Mouse (Mus musculus) limb, embryonic 11.5 days (tissue): ENCODE data around the gene Slc22a29. TPM values are rescaled to one million over a fixed set of nuclear protein-coding genes. Genes with fewer than 3 reads are reported as not detected.
"Not testable (repeated sequence)": the region's sequence is repeated elsewhere in the genome, so short reads cannot be mapped to it uniquely, and the experiment has no call there.

Experiments used
- ATAC-seq: fragments of 200-750 bp; cut with Nextera tagmentation; 2 replicates; pipeline ENCODE4 v1.8.0; 2017; ENCODE audit warnings: low read depth; ENCODE audit not compliant: insufficient number of reproducible peaks, low FRiP score, low TSS enrichment
- DNase-seq: peaks from one replicate; pipeline ENCODE4 v3.0.0-alpha.2; 2015; ENCODE audit warnings: low spot score
- H3K27ac ChIP-seq: fragments of 300-500 bp; sonication (generic); replicated peaks from 2 replicates; pipeline ENCODE4 v1.5.1; 2014; ENCODE audit warnings: low read depth, mild to moderate bottlenecking, low read length
- H3K27me3 ChIP-seq: fragments of 300-500 bp; sonication (generic); 2 replicates; pipeline ENCODE4 v1.6.1; 2014; ENCODE audit warnings: mild to moderate bottlenecking, low read length, mixed read lengths; ENCODE audit not compliant: control insufficient read depth, insufficient read depth
- H3K36me3 ChIP-seq: fragments of 300-500 bp; sonication (generic); 2 replicates; pipeline ENCODE4 v1.6.1; 2014; ENCODE audit warnings: mild to moderate bottlenecking, low read length, moderate library complexity, mixed read lengths; ENCODE audit not compliant: control insufficient read depth, insufficient read depth
- H3K4me1 ChIP-seq: fragments of 300-500 bp; sonication (generic); 2 replicates; pipeline ENCODE4 v1.6.1; 2014; ENCODE audit warnings: low read length, mixed read lengths; ENCODE audit not compliant: control insufficient read depth, insufficient read depth
- H3K4me2 ChIP-seq: fragments of 300-500 bp; sonication (generic); 2 replicates; pipeline ENCODE4 v1.6.1; 2014; ENCODE audit warnings: low read depth, mild to moderate bottlenecking, moderate library complexity; ENCODE audit not compliant: severe bottlenecking
- H3K4me3 ChIP-seq: fragments of 300-500 bp; sonication (generic); 2 replicates; pipeline ENCODE4 v1.5.1; 2014; ENCODE audit warnings: low read depth, low read length
- H3K9ac ChIP-seq: fragments of 300-500 bp; sonication (generic); 2 replicates; pipeline ENCODE4 v1.6.1; 2014; ENCODE audit warnings: mild to moderate bottlenecking, low read length
- H3K9me3 ChIP-seq: fragments of 300-500 bp; sonication (generic); 2 replicates; pipeline ENCODE4 v1.6.1; 2016; ENCODE audit warnings: low read length; ENCODE audit not compliant: control insufficient read depth
- WGBS: fragments of 180-500 bp; shearing (Covaris S2); extraction: QIAGEN DNeasy Blood & Tissue Kit; methylation state at CpG from one replicate; pipeline ENCODE4 v1.1.7; 2014; 5-methylcytosine and 5-hydroxymethylcytosine counted together
- polyA plus RNA-seq: library from polyadenylated mRNA; unstranded; fragments of >200 nt; fragmentation: Nextera tagmentation; extraction: Ambion mirVana; gene quantifications from 2 replicates; pipeline ENCODE4 v1.2.1, GENCODE M21; 2014

The Slc22a29 gene
- polyA plus RNA-seq: not detected in 2 replicates

DNA sequence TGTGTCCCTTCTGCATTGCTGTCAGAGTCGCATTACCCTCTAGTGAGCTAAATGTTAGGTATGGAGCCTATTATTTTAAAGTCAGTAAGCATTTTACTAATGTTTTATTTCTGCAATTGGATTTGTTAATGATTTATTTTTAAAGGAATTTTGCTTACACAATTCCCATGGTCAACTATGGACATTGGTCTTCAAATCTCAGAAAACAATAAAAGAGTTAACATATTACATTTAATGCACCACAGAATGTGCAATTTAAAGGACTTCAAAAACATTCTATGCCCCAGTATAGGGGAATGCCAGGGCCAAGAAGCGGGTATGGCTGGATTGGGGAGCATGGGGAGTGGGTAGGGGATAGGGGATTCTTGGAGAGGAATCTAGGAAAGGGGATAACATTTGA lies at the start of gene Slc22a29:
Gene Slc22a29, minus strand, starts transcription at position 101 of the 400 bp plus-strand sequence.
- no peaks in the 10 kb centered on the region for H3K4me1 ChIP-seq
- no peak within 1 kb of the TSS for H3K9ac ChIP-seq
- DNase-seq (no peak), ATAC-seq (no peak)
- no peak within 1 kb of the TSS for H3K4me2 ChIP-seq
- H3K36me3 ChIP-seq: no peaks in the 10 kb centered on the region
- no peaks in the 10 kb centered on the region for H3K9me3 ChIP-seq
- no peak within 1 kb of the TSS for H3K27ac ChIP-seq
- WGBS: 84% methylated on average over 2 of the region's 2 CpGs
- H3K27me3 ChIP-seq: no peaks in the 10 kb centered on the region
- H3K4me3 ChIP-seq: no peak within 1 kb of the TSS

GRCm38 (mm10) chr19:8265324-8265723 lies 46.6 kb upstream of the Slc22a29 start:
- ATAC-seq (no peak), DNase-seq (no peak)
- Histone ChIP-seq H3K36me3 (no peaks in the 10 kb centered on the region), H3K27me3 (no peaks in the 10 kb centered on the region), H3K4me1 (no peaks in the 10 kb centered on the region), H3K27ac (no peak overlapping the region), H3K4me2 (no peak overlapping the region), H3K9ac (no peak overlapping the region), H3K9me3 (no peaks in the 10 kb centered on the region), H3K4me3 (no peak overlapping the region)
- WGBS: 86% methylated on average over 3 of the region's 3 CpGs

GRCm38 (mm10) chr19:8252705-8253037 lies 34.0 kb upstream of the Slc22a29 start:
- ATAC-seq (peak; percentile 67; the same call in 1 of the 2 replicates), DNase-seq (no peak)
- H3K4me3 ChIP-seq: peak overlapping the region; percentile 40
- H3K27ac ChIP-seq: peak overlapping the region; percentile 49; the same call in 1 of the 2 replicates
- H3K4me2 ChIP-seq: peak overlapping the region; percentile 48
- H3K4me1 ChIP-seq: no peaks in the 10 kb centered on the region
- H3K9ac ChIP-seq: peak overlapping the region; percentile 65
- no peaks in the 10 kb centered on the region for H3K36me3 ChIP-seq
- no peaks in the 10 kb centered on the region for H3K27me3 ChIP-seq
- WGBS: 26% methylated on average over 3 of the region's 3 CpGs
- peaks cover 2% of the 10 kb centered on the region; the same call in 1 of the 2 replicates for H3K9me3 ChIP-seq

DNA sequence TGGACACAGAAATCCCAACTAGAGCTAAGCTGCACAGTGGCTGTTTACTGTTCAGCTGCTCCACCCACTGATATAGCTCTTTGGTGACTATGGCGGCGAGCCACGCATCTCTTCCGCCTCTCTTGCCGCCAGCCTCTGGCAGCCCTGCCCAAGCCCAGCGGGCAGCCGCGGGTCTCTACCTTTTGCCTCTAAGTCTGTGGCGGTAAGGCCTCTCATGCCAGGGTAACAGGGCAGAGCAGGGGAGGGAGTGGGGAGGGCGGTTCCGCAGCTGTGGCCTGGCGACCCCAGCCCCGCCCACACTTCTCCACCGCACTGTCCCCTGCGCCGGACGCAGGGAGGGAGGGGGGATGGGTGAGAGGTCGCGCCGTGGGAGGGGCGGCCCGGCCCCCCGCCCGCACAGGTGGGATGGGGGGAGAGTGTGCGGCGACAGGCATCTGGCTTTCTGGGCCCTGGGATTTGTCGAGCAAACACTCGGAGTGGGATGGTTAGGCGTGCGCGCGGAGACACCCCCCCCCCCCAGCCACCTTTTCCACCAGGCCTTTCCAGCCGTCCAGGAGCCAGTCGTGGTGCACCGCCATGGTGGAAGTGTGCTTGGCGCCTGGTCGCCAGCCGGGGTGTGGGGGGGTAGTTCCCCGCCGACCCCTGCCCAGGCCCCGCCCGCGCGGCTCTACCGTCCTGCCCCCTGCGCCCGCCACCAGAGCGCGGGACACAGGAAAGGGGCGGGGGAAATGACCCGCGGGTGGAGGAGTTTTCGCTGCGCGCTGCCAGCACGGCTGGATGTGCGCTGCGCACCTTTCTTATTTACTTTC lies 33.4 kb upstream of the Slc22a29 start:
- Histone ChIP-seq H3K9ac (peak overlapping the region; percentile 65), H3K27ac (peak overlapping the region; percentile 49), H3K9me3 (peaks cover 2% of the 10 kb centered on the region; the same call in 1 of the 2 replicates), H3K4me2 (peak overlapping the region; percentile 48), H3K4me3 (peak overlapping the region; percentile 40), H3K36me3 (no peaks in the 10 kb centered on the region), H3K4me1 (no peaks in the 10 kb centered on the region), H3K27me3 (no peaks in the 10 kb centered on the region)
- WGBS: 5% methylated on average over 51 of the region's 58 CpGs
- DNase-seq: peak; percentile 74
- peak; percentile 99 for ATAC-seq

GRCm38 (mm10) chr19:8228916-8229315 lies 10.2 kb upstream of the Slc22a29 start:
- no peak for ATAC-seq
- no peak for DNase-seq
- H3K9ac ChIP-seq: no peak overlapping the region
- H3K27ac ChIP-seq: no peak overlapping the region
- H3K4me1 ChIP-seq: no peaks in the 10 kb centered on the region
- H3K36me3 ChIP-seq: no peaks in the 10 kb centered on the region
- no peaks in the 10 kb centered on the region for H3K9me3 ChIP-seq
- H3K4me3 ChIP-seq: no peak overlapping the region
- H3K4me2 ChIP-seq: no peak overlapping the region
- H3K27me3 ChIP-seq: no peaks in the 10 kb centered on the region

DNA sequence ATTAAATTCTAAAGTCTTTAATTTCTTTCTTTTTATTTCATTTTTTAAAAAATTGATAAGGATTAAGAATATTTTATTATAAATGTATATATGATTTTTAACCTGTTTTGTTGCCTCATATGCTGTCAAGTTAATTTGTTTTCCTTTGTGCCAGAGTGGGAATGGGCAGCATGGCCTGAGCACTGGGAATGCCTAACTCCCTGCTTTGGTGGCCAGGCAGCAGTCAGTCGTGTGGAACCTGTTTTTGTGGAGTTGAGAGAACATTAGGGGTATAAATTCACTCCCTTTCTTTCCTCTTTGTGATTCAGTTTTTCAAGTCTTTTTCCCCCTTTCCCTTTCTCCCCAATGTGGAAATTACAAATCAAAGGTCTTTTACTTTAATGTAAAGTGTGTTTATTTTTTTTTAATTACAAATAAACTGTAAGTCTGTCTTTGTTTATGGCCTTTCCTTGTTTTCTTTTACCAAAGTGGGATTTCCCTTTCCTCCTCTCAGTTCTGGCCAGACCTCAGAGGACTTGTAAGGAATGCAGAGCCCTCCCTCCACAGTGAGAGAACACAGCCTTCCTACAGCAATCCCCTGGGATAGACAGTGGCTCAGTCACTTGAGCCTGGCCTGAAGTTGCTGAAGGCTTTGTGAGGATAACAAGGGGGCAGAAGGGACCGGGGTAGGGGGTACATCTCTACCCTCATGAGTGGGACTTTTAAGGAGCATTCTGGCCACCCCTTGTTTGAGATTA lies 69.7 kb downstream of the Slc22a29 start:
- no peak for ATAC-seq

DNA sequence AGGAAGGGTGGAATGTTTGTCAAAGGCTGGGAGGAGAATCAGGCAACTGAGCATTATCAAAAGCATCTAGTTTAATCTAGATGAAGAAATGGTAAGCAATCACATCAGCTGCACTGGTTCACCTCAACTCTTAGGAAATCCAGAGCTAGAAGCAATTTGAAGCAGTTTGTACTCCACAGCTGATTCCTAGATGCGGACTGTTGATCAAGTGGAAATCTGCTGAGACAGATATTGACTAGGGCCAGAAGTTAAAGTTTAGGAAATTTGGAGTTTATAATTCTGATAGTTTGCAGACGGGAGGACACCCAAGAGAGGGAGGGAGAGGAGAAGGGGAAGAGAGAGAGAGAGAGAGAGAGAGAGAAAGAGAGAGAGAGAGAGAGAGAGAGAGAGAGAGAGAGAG lies 76.0 kb downstream of the Slc22a29 start:
- 92% methylated on average over 2 of the region's 2 CpGs for WGBS
- not testable (repeated sequence) for ATAC-seq, H3K9me3 ChIP-seq

More for the DNA sequence above, 69.7 kb downstream of the Slc22a29 start:
- Histone ChIP-seq H3K9ac (no peak overlapping the region), H3K27me3 (no peaks in the 10 kb centered on the region), H3K4me1 (no peaks in the 10 kb centered on the region), H3K4me2 (no peak overlapping the region), H3K9me3 (no peaks in the 10 kb centered on the region), H3K27ac (no peak overlapping the region), H3K4me3 (no peak overlapping the region), H3K36me3 (no peaks in the 10 kb centered on the region)
- 56% methylated on average over 2 of the region's 2 CpGs for WGBS
- DNase-seq: no peak

DNA sequence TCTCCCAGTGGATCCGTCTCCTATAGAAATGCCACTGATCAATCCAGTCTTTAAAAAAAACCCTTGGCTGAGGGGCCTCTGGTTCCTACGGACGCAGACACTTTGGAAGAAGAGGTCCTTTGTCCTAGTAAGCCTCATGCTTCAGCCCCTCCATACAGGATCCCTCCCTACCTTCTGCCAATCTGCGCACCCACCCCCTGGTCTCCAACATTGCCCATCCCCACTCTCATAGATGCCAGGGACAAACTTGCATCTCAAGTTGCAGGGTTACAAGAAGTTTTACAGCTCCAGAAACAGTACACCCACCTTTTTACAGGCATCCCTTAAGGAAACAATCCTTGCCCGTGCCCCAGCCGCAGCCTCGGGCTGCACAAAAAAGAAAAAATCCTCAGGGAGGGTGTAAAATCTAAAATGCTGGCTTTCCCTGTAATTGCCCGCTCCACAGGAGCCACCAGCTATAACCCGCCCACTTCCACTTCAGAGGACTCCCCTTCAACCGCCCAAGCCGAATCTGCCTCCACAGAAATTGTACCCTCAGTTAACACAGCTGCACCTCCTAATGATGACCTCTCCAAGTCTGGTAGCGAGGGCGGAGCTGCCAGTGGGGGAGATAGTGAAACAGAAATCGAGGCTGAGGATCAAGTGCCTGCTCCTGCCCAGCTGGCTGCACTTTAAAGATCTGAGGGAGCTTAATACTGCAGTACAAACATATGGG lies 84.4 kb downstream of the Slc22a29 start:
- not testable (repeated sequence) for H3K4me3 ChIP-seq, H3K27ac ChIP-seq, H3K4me2 ChIP-seq, H3K4me1 ChIP-seq, H3K9ac ChIP-seq, H3K9me3 ChIP-seq, H3K27me3 ChIP-seq, H3K36me3 ChIP-seq
- 54% methylated on average over 14 of the region's 14 CpGs for WGBS
- DNase-seq (peak; percentile 21), ATAC-seq (peak; percentile 72)

More for the DNA sequence above, 76.0 kb downstream of the Slc22a29 start:
- not testable (repeated sequence) for H3K36me3 ChIP-seq, H3K4me1 ChIP-seq, H3K4me3 ChIP-seq, H3K9ac ChIP-seq, H3K27me3 ChIP-seq, H3K4me2 ChIP-seq, H3K27ac ChIP-seq, DNase-seq
